Mouse (Mus musculus): ENCODE data around the gene Entpd7. TPM values are rescaled to one million over a fixed set of nuclear protein-coding genes. Genes with fewer than 3 reads are reported as not detected.

The Entpd7 gene
- polyA plus RNA-seq, 2 experiments: 9.3 to 13.2 TPM

- Histone ChIP-seq H3K27me3 (ENCODE audit: control insufficient read depth, insufficient read depth, low read length) (no peaks in the 10 kb centered on the region), H3K4me2 (replicated peaks; ENCODE audit: low read depth, low read length, severe bottlenecking) (no peak overlapping the region), H3K27ac (replicated peaks; ENCODE audit: low read depth, low read length) (no peak overlapping the region), H3K4me1 (ENCODE audit: control insufficient read depth, insufficient read depth, low read length) (peaks cover 5% of the 10 kb centered on the region; the same call in 1 of the 2 replicates), H3K9ac (ENCODE audit: low read depth, low read length, severe bottlenecking) (no peak overlapping the region), H3K36me3 (ENCODE audit: control insufficient read depth, insufficient read depth, low read length) (peaks cover 6% of the 10 kb centered on the region; the same call in 1 of the 2 replicates), H3K4me3 (replicated peaks; ENCODE audit: low read length) (no peak overlapping the region), H3K9me3 (ENCODE audit: control insufficient read depth, low read length) (no peaks in the 10 kb centered on the region)
- no peak for TF ChIP-seq POLR2A (IDR thresholded peaks at IDR 0.05; ENCODE audit: borderline replicate concordance, extremely low read depth, insufficient read depth, insufficient read length)
- DNase-seq (ENCODE audit: low spot score) (no peak), ATAC-seq (ENCODE audit: low FRiP score, low read depth) (no peak)
- WGBS: 92% methylated on average over 14 of the region's 14 CpGs
Measured at GRCm38 (mm10) chr19:43692815-43693214, 3.3 kb downstream of the Entpd7 start.

- no peak overlapping the region for H3K4me3 ChIP-seq (replicated peaks; ENCODE audit: low read length)
- 70% methylated on average over 10 of the region's 10 CpGs for WGBS
Measured at GRCm38 (mm10) chr19:43695514-43695964, 6.1 kb downstream of the Entpd7 start.

GRCm38 (mm10) chr19:43697666-43698370 lies 8.3 kb downstream of the Entpd7 start:
- Histone ChIP-seq H3K4me2 (replicated peaks; ENCODE audit: low read depth, low read length, severe bottlenecking) (no peak overlapping the region), H3K27me3 (ENCODE audit: control insufficient read depth, insufficient read depth, low read length) (no peaks in the 10 kb centered on the region), H3K4me1 (ENCODE audit: control insufficient read depth, insufficient read depth, low read length) (no peaks in the 10 kb centered on the region), H3K4me3 (replicated peaks; ENCODE audit: low read length) (no peak overlapping the region), H3K27ac (replicated peaks; ENCODE audit: low read depth, low read length) (no peak overlapping the region), H3K36me3 (ENCODE audit: control insufficient read depth, insufficient read depth, low read length) (peaks cover 17% of the 10 kb centered on the region), H3K9ac (ENCODE audit: low read depth, low read length, severe bottlenecking) (no peak overlapping the region), H3K9me3 (ENCODE audit: control insufficient read depth, low read length) (no peaks in the 10 kb centered on the region)
- 87% methylated on average over 5 of the region's 5 CpGs for WGBS
- no peak for DNase-seq (ENCODE audit: low spot score)
- no peak for ATAC-seq (ENCODE audit: low FRiP score, low read depth)
- no peak for TF ChIP-seq POLR2A (IDR thresholded peaks at IDR 0.05; ENCODE audit: borderline replicate concordance, extremely low read depth, insufficient read depth, insufficient read length)

More at GRCm38 (mm10) chr19:43695514-43695964, 6.1 kb downstream of the Entpd7 start:
- TF ChIP-seq POLR2A (IDR thresholded peaks at IDR 0.05; ENCODE audit: borderline replicate concordance, extremely low read depth, insufficient read depth, insufficient read length): no peak
- Histone ChIP-seq H3K27ac (replicated peaks; ENCODE audit: low read depth, low read length) (no peak overlapping the region), H3K36me3 (ENCODE audit: control insufficient read depth, insufficient read depth, low read length) (peaks cover 15% of the 10 kb centered on the region), H3K27me3 (ENCODE audit: control insufficient read depth, insufficient read depth, low read length) (no peaks in the 10 kb centered on the region), H3K9me3 (ENCODE audit: control insufficient read depth, low read length) (no peaks in the 10 kb centered on the region), H3K9ac (ENCODE audit: low read depth, low read length, severe bottlenecking) (no peak overlapping the region), H3K4me1 (ENCODE audit: control insufficient read depth, insufficient read depth, low read length) (peaks cover 5% of the 10 kb centered on the region; the same call in 1 of the 2 replicates), H3K4me2 (replicated peaks; ENCODE audit: low read depth, low read length, severe bottlenecking) (no peak overlapping the region)
- ATAC-seq (ENCODE audit: low FRiP score, low read depth) (no peak; the same call in 1 of the 2 replicates), DNase-seq (ENCODE audit: low spot score) (no peak)

- DNase-seq (ENCODE audit: low spot score) (no peak), ATAC-seq (ENCODE audit: low FRiP score, low read depth) (no peak)
- Histone ChIP-seq H3K27me3 (ENCODE audit: control insufficient read depth, insufficient read depth, low read length) (no peaks in the 10 kb centered on the region), H3K9ac (ENCODE audit: low read depth, low read length, severe bottlenecking) (no peak overlapping the region), H3K4me2 (replicated peaks; ENCODE audit: low read depth, low read length, severe bottlenecking) (no peak overlapping the region), H3K4me3 (replicated peaks; ENCODE audit: low read length) (no peak overlapping the region), H3K4me1 (ENCODE audit: control insufficient read depth, insufficient read depth, low read length) (no peaks in the 10 kb centered on the region), H3K27ac (replicated peaks; ENCODE audit: low read depth, low read length) (no peak overlapping the region), H3K9me3 (ENCODE audit: control insufficient read depth, low read length) (no peaks in the 10 kb centered on the region), H3K36me3 (ENCODE audit: control insufficient read depth, insufficient read depth, low read length) (peaks cover 21% of the 10 kb centered on the region)
- WGBS: 72% methylated on average over 10 of the region's 11 CpGs
- no peak for TF ChIP-seq POLR2A (IDR thresholded peaks at IDR 0.05; ENCODE audit: borderline replicate concordance, extremely low read depth, insufficient read depth, insufficient read length)
Measured at GRCm38 (mm10) chr19:43699021-43699762, 9.7 kb downstream of the Entpd7 start.

GRCm38 (mm10) chr19:43699763-43700155 lies 10.3 kb downstream of the Entpd7 start:
- no peak overlapping the region for H3K4me2 ChIP-seq (replicated peaks; ENCODE audit: low read depth, low read length, severe bottlenecking)
- ATAC-seq (ENCODE audit: low FRiP score, low read depth): no peak
- no peak overlapping the region for H3K27ac ChIP-seq (replicated peaks; ENCODE audit: low read depth, low read length)
- 83% methylated on average over 6 of the region's 6 CpGs for WGBS
- no peaks in the 10 kb centered on the region for H3K27me3 ChIP-seq (ENCODE audit: control insufficient read depth, insufficient read depth, low read length)
- H3K9ac ChIP-seq (ENCODE audit: low read depth, low read length, severe bottlenecking): no peak overlapping the region
- DNase-seq (ENCODE audit: low spot score): no peak
- H3K9me3 ChIP-seq (ENCODE audit: control insufficient read depth, low read length): no peaks in the 10 kb centered on the region
- H3K36me3 ChIP-seq (ENCODE audit: control insufficient read depth, insufficient read depth, low read length): peaks cover 26% of the 10 kb centered on the region
- H3K4me3 ChIP-seq (replicated peaks; ENCODE audit: low read length): no peak overlapping the region
- H3K4me1 ChIP-seq (ENCODE audit: control insufficient read depth, insufficient read depth, low read length): no peaks in the 10 kb centered on the region
- TF ChIP-seq POLR2A (IDR thresholded peaks at IDR 0.05; ENCODE audit: borderline replicate concordance, extremely low read depth, insufficient read depth, insufficient read length): no peak

Measured in limb, embryonic 14.5 days (tissue).